Mouse (Mus musculus): Measurements from ENCODE around the gene Ptpn20.
A peak's percentile ranks its signal among the peaks of the same experiment; 100 is the strongest.

Ptpn20 gene

GRCm38 (mm10) chr14:33588951-33589350 lies at the start of gene Ptpn20:
Gene Ptpn20, plus strand, starts transcription at chr14:33589207.
- no peak for DNase-seq (ENCODE audit: low read depth)

GRCm38 (mm10) chr14:33539559-33540167 lies 49.3 kb upstream of the Ptpn20 start:
- no peak for DNase-seq (ENCODE audit: low read depth)

GRCm38 (mm10) chr14:33545565-33546143 lies 43.4 kb upstream of the Ptpn20 start:
- DNase-seq (ENCODE audit: low read depth) = no peak

- DNase-seq (ENCODE audit: low read depth) = no peak
These were observed 40.4 kb upstream of the Ptpn20 start for GRCm38 (mm10) chr14:33548650-33549049.

GRCm38 (mm10) chr14:33549856-33550255 lies 39.2 kb upstream of the Ptpn20 start:
- no peak for DNase-seq (ENCODE audit: low read depth)

- DNase-seq (ENCODE audit: low read depth) = no peak
These were observed 18.3 kb upstream of the Ptpn20 start for GRCm38 (mm10) chr14:33570737-33571136.

- DNase-seq (ENCODE audit: low read depth) = no peak
These were observed 15.4 kb upstream of the Ptpn20 start for GRCm38 (mm10) chr14:33573643-33574042.

GRCm38 (mm10) chr14:33579771-33580484 lies 9.1 kb upstream of the Ptpn20 start:
- peak; percentile 68 for DNase-seq (ENCODE audit: low read depth)

GRCm38 (mm10) chr14:33598376-33599130 lies 9.5 kb downstream of the Ptpn20 start:
- no peak for DNase-seq (ENCODE audit: low read depth)

- DNase-seq (ENCODE audit: low read depth) = no peak
These were observed 18.4 kb downstream of the Ptpn20 start for GRCm38 (mm10) chr14:33607431-33607830.

- no peak for DNase-seq (ENCODE audit: low read depth)
These were observed 36.0 kb downstream of the Ptpn20 start for GRCm38 (mm10) chr14:33625036-33625435.

- DNase-seq (ENCODE audit: low read depth) = peak; percentile 14
These were observed 43.9 kb downstream of the Ptpn20 start for GRCm38 (mm10) chr14:33632790-33633372.

GRCm38 (mm10) chr14:33634354-33634753 lies 45.3 kb downstream of the Ptpn20 start:
- no peak for DNase-seq (ENCODE audit: low read depth)

GRCm38 (mm10) chr14:33634774-33635173 lies 45.8 kb downstream of the Ptpn20 start:
- DNase-seq (ENCODE audit: low read depth) = no peak

- peak; percentile 45 for DNase-seq (ENCODE audit: low read depth)
These were observed 50.4 kb downstream of the Ptpn20 start for GRCm38 (mm10) chr14:33639357-33639756.

GRCm38 (mm10) chr14:33650721-33651120 lies 61.7 kb downstream of the Ptpn20 start:
- DNase-seq (ENCODE audit: low read depth) = no peak

- DNase-seq (ENCODE audit: low read depth) = no peak
These were observed 68.5 kb downstream of the Ptpn20 start for GRCm38 (mm10) chr14:33657471-33657901.

GRCm38 (mm10) chr14:33658331-33658730 lies 69.3 kb downstream of the Ptpn20 start:
- no peak for DNase-seq (ENCODE audit: low read depth)

GRCm38 (mm10) chr14:33662080-33662479 lies 73.1 kb downstream of the Ptpn20 start:
- DNase-seq (ENCODE audit: low read depth) = no peak

- no peak for DNase-seq (ENCODE audit: low read depth)
These were observed 77.3 kb downstream of the Ptpn20 start for GRCm38 (mm10) chr14:33666301-33666700.

- no peak for DNase-seq (ENCODE audit: low read depth)
These were observed 80.9 kb downstream of the Ptpn20 start for GRCm38 (mm10) chr14:33669891-33670290.

Measured in 416B (cell line).